Mouse (Mus musculus) c-Kit-positive CD71-positive TER-119-positive erythroid progenitor cells, embryonic 14.5 days (primary cell): ENCODE results near the gene Olfr132.
"Not testable (repeated sequence)": the region's sequence is repeated elsewhere in the genome, so short reads cannot be mapped to it uniquely, and the experiment has no call there.

ENCODE experiments used
- DNase-seq: peaks from one replicate; pipeline ENCODE4 v3.0.0-alpha.2; 2013; ENCODE audit warnings: low spot score

The Olfr132 gene

DNA sequence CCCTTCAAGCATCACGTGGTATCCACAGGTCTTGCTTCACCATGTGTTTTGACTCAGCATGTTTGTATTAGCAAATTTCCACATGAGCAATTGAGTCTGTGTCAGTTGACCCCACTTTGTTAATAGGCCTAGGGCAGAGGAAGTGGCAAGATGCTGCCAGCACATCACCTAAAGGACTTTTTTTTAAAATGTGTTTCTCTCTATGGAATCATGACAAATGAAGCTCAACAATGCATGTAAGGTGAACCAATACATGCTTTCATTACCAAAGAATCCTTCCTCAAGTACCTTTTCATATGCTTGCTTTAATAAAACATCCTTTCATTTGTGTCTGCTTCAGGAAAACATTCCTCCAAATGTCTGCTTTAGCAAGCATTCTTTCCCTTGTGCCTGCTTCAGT lies at the start of gene Olfr132:
TSS of gene Olfr132 (minus strand) at position 101 of the 400 bp plus-strand sequence.
- DNase-seq: no peak

DNA sequence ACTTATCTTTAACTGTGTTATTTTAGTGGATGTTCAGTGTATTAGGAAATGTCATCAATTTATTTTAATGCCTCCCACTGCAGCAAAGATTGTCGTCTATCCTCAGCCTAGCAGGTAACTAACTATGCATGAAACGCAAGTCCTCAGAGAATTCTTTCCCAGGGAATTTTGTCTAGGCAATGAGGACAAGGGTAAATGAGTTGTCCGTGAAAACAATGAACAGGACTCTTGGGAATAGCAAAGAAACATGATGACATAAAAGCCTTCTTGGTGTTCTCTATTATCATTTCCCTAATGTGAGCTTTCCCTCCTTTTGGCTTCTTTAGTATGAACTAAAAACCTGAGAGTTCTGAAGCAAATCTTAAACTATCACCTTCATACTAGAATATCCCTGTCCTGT lies 36.8 kb upstream of the Olfr132 start, which contains the start of gene Olfr134:
TSS of gene Olfr134 (plus strand) at position 301 of the 400 bp plus-strand sequence.
- DNase-seq: no peak

DNA sequence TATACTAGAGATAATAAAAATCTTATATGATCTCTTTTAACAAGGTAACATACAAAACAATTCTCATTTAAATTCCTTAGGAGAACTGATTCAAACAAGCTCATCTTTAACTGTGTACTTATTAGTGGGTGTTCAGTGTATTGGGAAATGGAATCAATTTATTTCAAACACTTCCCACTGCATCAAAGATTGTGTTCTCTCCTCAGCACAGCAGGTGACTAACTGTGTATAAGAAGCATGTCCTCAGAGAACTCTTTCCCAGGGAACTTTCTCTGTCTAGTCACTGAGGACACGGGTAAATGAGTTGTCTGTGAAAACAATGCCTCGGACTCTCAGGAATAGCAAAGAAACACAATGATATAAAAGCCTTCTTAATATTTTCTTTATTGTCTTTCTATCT lies 10.7 kb upstream of the Olfr132 start, which contains the start of gene Olfr133:
TSS of gene Olfr133 (plus strand) at position 301 of the 400 bp plus-strand sequence.
- no peak for DNase-seq

DNA sequence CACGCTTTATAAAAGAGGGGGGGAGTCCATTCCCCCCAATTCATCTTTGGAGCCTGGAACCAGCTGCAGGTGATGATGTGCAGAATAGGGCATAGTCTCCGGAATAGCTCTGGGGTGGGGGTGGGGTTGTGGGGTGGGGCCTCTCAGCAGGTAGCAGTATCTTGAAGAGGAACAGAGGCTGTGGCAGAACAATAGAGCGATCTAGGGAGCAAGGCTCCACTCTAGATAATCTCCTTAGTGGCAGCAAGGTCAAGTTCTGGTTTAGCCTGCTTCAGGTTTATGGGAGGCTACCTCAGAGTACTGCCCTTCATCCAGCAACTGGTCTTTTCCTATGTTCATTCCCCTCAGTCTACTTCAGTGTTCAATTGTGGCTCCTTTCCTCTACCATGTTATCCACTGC lies 9.0 kb downstream of the Olfr132 start:
- not testable (repeated sequence) for DNase-seq

DNA sequence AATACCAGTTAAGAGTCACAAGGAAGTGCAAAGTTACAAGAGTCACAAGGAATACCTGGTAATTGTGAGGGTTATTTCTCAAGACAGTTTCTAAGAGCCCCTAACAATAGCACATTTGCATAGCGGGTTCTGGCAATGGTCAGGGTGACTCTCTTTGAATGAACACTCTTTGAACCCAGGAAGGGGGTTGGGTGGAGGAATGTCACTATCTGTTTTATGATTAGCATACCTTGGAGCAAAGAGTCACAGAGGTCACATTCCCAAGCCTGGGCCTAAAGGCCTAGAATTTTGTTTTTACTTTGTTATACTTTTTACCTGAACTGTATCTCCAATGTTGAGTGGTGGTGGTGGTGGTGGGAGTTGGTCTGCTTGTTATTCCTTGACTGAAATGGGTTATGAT lies 10.1 kb downstream of the Olfr132 start:
- not testable (repeated sequence) for DNase-seq

DNA sequence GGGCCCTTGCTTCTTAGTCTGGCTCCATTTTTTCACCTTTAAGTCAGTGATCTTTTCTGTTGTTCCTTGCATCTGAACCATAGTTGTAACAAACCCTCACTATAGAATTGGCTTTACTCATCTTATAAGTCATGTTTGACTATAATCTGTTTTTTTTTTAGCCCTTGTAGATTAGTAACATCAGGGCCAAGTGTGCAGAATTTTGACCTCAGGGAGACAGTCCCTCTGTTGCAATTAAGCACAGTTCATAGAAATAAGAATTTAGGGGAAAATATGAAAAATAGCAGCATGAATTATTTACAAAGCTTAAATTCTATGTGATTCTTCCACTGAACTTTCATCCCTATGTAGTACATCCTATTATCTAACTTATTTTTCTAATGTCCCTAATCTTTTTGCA lies 45.7 kb downstream of the Olfr132 start, which contains the start of gene Olfr131:
TSS of gene Olfr131 (minus strand) at position 101 of the 400 bp plus-strand sequence.
- DNase-seq: no peak

DNA sequence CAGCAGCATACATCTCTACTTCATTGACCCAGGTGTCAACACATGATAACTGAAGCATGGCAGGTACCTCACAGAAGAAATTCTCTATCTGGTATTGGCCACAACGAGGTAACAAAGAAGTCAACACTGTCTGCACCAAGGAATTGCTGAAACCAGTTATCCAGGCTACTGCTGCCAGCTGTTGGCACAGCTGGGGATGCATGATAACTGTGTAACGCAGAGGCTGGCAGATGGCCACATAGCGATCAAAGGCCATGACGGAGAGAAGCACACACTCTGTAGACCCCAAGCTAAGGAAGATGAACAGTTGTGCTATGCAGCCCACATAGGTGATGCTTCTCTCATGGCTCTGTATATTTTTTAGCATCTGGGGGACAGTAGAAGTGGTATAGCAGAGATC lies 52.0 kb downstream of the Olfr132 start:
- DNase-seq: no peak
